Mouse (Mus musculus) cortical plate, adult 2 months (tissue): ENCODE measurements at regions not wholly inside any gene's neighbourhood (a gene's known extent, or its start where the extent isn't known, plus 50 kb on each side); places are given as distances from the start of the nearest gene placed in this dataset.

Experiments
- CTCF ChIP-seq: fragments of 200-500 bp; IDR thresholded peaks from 2 replicates; pipeline ENCODE4 v1.5.1; 2011; ENCODE audit warnings: mild to moderate bottlenecking, control low read depth, low read length; ENCODE audit not compliant: insufficient read depth; ENCODE audit errors: extremely low read depth
- POLR2A ChIP-seq: fragments of 200-500 bp; IDR thresholded peaks from 2 replicates; pipeline ENCODE4 v1.6.1; 2011; ENCODE audit warnings: mild to moderate bottlenecking, low read length, control low read depth; ENCODE audit not compliant: insufficient read depth; ENCODE audit errors: extremely low read depth

DNA sequence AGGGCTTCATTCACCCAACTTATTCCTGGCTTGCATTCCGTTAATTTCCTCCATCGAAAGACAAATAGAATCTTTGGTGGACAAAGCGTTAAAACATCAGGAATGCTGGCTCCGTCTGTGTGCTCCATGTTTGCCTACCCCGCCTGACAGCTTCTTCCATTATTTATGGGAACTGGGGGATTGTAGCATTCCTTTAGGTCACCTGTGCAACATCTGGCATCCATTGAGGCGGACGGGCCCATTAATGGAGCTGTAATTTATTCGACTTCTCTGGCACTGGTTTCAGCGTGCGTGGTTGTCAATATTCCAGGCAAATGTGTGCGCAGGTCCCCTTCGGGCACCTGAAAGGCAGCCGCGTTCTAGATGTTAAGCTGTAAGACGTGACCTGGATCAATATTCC is 196.9 kb downstream of the Thbs2 start:
- TF ChIP-seq CTCF (no peak), POLR2A (no peak)
